Mouse (Mus musculus): ENCODE data around the gene Wfikkn1.

The Wfikkn1 gene

DNA sequence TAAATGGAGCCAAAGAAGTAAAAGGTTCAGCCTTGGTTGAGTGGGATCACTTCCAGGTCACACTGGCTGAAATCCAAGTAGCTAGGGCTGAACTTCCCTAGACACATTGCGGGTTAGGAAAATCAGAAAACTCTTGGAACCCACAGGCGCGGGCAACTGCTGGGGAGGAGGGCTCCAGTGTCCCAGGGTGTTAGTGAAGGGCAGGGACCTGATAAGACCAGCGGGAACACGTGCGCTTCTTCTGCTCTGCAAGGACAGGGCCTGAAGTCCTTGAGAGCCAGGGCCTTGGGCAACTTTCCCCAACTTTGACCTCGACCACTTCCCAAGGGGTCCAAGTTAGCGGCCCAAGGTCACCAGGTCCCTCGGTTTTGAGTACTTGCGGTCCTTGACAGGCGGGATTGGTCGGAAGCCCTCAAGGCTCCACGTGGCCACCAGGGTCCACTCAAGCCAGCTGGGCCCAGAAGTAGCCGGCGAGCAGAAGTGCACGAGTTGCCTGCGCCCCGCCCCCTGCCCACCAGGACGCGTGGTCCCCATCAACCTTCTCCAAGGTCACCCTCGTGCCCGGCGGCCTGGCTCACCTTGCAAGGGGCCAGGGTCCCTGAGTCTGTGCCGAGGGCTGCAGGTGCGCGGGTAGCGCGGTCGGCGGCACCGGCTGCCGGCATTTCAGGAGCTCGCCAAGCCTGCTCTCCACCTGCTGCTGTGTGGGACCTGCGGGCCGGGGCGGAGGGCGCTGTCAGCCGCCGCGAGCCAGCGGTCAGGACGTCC lies 12.6 kb downstream of the Wfikkn1 start:
- no peak for DNase-seq

DNA sequence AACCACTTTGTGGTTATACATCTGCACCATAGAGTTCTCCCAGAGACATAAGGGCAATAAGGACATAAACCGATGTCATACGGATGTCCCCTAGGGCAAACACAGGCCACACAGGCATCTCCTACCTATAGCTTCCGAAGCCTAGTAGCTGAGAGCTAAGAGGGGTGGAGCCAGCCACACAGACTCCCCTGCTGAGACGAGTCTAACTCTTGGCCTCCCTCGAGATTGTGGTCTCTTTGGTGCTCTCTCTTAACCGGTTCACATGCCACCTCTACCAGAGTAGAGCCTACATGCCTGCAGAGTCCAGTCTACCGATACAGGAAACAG lies 13.2 kb downstream of the Wfikkn1 start:
- peak; percentile 57 for DNase-seq

DNA sequence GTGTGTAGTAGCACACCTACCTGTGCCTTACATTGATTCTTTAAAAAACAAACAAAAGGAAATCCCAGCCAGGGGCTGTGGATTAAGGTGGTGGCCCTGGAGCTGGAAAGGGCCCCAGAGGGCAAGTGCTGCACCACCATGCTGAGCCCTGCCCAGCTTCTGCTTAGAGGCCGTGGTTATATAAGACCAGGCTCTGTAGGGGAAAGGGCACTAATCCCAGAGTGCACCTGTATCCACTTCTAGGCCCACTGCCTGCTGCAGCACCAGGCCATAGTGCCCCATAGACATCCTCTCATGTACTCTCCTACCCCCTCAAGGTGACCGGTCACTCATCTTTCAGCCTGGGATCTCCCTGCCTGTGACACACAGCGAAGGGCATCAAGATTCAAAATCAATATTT lies 14.5 kb downstream of the Wfikkn1 start:
- no peak for DNase-seq

DNA sequence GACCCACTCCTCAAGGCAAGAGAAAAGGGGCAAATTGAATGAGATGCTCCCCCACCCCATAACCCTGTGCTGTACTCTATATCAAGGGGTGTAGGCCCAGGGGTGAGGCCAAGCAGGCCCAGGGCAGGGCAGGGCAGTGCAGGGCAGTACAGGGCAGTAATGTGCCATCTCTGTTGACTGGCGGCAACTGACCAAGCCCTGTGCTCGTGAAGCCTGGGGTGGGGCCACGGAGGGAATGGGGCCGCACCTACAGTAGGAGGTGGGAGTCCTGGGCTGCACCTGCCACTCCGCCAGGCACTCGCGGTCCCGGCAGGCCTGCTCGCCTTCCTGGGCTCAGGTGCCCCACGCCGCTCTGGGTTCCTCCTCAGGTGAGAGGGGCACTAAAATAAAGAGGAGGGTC lies 15.4 kb downstream of the Wfikkn1 start:
- no peak for DNase-seq

DNA sequence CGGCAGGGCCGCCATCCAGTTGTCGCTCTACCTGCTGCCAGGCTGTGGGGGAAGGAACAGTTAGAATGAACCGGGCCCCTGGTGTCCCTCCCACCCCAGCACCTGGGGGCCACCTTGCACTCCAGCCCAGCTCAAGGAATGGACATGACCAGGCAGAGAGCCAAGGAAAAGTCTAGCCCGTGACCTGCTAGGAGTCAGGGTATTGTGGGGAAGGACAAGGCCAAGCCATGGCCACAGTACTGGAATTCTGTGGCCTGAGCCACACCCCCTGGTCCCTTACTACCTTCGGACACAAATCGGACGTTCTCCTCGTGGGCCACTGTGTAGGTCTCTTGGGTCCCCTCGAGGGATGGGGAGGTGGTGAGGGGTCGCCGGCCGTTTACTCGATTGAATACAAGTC lies 16.3 kb downstream of the Wfikkn1 start:
- no peak for DNase-seq

DNA sequence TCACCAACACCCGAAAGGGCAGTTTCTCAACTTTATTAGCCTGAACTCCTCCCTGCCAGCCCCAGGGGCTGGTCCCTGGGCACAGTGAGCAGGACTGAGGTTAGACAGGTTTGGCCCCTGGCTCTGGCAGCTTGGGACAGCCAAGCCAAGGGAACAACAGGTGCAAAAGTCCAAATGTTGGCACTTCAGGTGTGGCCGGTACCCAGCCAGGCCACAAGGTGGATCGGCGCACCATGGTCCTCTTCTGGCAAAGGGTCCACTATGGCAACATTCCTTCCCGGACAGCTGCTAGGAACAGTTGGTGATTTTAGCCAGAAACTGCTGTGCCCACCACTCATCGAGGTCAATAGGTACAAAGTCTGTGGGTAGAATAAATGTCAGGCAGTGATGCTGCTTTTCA lies 17.0 kb downstream of the Wfikkn1 start:
- DNase-seq = no peak

DNA sequence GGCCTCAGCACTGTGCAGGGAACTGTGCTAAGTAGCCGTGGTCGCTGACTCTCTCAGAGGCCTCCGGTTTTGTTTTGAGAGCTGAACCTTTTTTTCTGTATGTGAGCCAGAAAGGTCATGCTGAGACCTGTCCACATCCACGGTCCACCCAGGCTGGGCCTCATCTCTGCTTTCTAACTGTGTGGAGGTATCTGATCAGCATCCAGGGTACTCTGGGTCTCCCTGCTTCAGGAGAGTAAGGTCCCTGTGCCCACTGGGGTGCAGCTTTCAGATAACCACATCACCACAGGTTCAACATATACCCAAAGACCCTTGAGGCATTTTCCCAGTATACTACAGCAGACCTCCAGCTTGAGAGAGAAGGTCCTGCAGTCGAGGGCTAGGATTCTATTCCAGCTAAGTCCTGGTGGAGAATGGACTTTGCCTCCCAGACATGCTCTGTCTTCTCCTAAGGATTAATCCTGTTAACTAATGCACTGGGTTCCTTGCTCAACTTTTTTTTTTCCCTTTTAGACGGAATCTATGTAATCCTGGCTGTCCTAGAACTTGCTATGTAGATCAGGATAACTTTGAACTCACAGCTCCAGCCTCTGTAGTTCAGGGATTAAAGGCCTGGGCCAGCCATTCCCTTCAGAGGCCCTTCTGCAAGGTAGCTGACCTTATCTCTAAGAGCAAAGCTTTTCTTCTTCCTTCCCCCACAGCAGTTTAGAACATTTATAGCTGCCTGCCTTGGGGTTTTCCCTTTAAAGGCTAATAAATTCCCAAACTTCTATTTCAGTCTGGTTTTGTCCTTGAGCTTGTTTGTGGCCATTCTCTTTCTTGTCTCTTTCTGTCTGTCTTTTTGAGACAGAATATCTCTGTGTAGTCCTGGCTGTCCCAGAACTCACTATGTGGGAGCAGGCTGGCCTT lies 18.7 kb downstream of the Wfikkn1 start:
- no peak for DNase-seq

DNA sequence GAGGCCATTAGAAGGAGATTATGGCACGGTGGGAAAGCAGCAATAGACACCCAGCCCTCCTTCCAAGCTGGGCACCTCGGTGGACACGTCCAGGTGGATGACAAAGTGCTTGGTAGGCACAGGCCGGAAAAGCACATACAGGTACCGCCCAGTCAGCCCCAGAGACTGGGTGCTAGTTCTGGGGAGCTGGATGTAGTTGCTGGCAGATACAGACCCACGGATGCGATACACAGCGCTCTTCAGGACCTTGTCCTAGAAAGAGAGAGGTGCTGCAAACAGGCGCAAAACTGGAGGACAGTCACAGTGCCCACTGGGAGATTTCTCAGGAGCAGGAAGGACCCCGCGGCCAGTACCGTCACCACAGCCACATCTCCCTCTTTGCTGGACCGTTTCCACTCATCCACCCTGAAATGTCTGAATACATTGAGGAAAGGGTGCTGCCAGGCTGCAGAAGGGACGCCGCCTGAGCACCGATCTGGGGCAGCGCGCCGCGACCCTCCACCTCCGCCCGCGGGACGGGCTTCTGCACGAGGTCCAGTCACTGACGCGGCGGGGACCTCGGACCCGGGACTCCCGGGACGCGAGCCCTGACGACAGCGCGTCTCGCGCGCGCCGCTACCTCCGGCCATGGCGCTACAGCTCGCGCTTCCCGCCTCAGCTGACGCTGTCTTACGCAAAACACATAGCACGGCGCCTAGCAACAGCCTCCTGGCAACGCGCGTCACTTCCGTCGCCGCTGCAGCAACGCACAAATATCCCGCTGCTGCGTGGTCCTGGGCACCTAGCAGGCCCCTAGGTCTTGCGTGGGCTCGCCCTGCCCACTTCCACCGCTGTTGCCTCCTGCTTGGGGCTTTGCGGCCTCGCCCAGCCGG lies 19.6 kb downstream of the Wfikkn1 start, which contains the start of gene Wdr90:
Gene Wdr90 (minus strand): TSS at position 670 of the 872 bp plus-strand sequence.
- peak; percentile 91 for DNase-seq

DNA sequence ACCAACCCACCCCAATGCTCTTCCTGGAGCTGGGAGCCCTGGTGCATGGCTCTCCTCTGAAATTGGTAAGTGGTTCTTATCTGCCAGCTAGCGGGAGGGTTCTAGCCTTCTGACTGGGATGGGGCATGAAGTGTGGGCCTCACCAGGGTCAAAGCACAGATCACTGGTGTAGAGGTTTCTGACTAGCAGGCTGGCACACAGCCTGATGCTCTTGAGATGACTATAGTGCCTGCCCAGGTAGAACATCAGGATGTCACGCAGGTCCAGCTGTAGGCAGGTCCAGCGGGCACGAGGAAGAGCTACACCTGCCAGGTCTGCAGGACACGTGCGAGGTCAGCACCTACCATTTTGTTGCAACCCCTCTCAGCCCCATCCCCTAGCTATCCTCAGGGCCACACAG lies 20.4 kb downstream of the Wfikkn1 start:
- no peak for DNase-seq

DNA sequence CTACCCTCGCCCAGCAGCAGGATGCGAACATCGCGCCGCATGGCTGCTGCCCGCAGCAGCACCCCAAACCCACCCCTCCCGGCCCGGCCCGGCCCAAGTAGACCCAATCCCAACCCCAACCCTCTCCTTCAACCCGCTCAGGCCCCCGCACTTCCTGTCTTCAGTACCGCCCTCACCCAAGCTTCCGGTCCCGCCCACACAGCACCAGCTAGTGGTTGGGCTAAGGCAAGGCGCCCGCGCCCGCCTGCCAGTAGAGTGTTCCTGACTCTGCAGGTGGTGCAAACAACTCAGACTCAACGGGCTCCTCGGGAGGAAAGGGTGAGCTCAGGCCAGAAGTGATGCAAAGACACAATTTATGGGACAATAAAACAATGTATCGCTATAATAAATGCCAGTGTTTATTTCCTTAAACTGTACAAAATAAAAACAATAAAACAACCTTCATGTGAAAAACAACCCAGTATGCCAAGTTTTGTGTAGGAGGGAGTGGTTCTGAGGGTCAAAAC lies 36.2 kb downstream of the Wfikkn1 start, which contains the start of gene Rhot2:
Gene Rhot2 (minus strand): TSS at position 456 of the 506 bp plus-strand sequence.
- DNase-seq = peak; percentile 98

DNA sequence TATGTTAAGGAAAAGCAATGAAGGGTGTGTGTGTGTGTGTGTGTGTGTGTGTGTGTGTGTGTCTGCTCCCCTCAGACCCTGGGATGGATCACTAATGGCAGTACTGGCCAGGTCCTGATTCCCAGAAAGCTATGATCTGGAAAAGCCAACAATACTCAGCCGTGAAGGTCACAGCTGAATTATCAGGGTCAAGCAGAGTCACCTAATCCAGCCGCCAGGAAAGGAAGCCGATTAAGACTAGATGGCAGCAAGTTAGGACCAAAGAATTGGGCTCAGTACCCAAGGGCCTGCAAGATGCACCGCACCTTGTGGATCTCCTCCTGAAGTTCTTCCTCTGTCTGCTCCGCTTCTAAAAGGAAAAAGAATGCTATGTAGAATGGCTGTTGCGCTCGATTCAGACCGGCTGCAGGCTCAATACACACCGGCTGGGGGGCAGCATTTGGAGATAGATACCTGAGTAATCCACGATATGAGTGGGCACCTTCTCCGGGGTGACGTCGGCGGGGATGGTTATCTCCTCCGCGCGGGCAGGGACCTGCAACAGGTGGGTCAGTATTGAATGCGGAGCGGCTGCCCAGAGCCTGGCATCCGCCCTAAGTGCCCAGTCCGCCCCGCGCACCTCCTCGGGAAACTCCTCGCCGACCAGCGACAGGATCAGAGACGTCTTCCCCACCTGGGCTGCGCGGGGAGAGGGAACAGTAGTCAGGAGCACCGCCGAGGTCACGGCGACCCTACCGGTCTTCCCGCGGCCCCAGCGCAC lies 36.8 kb downstream of the Wfikkn1 start:
- DNase-seq = no peak

DNA sequence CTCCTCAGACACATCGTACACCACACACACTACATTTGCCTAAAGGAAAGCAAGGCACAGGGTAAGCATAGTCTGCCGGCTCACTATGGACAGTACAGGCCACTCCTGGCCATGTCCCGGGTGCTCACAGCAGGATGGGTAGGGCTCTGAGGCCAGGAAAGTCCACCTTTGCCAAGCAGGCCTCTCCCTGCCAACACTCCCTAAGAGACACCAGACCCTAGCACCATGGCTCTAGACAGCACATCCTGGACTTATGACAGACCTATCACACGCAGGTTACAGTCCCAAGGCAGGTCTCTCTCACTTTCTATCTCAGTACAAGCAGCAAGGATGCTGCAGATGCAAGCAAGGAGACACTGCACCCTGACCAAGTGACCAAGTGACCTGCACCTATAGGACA lies 37.5 kb downstream of the Wfikkn1 start:
- DNase-seq = no peak

DNA sequence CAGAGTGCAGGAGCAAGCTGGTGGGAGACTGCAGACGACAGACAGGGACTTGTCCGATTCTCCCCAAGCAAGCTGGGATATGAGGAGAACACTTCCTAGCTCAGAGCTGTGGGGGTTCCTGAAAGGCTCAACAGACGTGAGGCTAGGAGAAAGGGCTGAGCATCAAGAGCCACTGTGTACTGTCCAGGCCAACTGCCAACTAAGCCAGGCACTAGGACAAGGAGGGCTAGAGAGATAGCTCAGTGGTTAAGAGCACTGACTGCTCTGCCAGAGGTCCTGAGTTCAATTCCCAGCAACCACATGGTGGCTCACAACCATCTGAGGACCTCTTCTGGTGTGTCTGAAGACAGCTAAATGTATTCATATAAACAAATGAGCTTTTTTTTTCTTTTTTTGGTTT lies 38.1 kb downstream of the Wfikkn1 start:
- no peak for DNase-seq

DNA sequence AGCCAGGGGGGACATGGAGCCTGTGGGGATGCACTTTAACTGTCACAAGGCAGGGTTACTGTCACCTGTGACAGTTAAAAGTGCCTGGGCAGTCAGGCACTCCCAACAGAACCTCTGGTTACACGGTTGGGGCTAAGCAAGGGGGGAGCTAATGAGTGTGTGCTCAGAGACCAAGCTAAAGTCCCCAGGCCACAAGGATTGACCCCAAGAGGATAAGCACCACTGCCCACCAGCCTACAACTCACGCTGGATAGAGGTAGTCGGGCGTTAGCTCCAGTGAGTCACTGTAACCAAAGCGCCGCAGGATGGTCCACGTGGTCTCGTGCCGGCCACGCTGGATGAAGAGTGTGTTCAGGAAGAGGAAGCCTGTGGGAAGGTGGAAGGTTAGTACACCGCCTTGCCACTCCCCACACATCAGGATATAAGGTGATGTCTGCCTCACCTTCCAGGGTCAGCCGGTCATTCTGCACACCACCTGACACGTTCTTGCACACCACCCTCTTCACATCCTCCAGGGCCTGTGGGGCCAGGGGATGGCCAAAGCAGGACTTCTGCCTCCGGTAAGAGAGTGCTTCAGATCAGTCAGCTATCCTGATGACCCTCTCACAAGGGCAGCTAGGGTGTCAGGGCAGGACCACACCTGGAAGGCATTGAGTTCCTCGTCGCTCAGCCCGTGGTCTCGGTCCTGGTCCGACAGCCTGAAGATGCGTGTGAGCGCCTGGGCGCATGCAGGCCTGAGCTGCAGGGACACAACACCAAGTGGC lies 39.4 kb downstream of the Wfikkn1 start, which contains the start of gene Gm20683:
Gene Gm20683 (minus strand): TSS at position 647 of the 764 bp plus-strand sequence.
- no peak for DNase-seq

DNA sequence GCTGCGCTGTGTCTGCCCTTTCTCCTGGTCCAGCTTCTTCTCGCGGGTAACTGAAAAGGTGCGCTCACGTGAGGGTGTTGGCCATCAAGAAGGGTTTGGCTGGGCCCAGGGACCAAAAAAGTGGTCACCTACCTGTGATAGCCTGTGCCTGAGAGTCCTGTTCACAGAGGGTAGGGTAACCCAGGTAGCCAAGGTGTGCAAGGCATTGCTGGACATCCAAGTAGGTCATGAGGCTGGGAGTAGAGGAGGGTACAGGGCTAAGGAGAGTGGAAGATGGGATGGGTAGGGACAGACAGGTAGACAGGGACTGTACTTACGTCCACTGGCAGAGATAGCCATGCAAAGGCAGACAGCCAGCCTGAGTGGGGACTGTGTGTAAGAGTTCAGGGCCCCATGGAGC lies 40.1 kb downstream of the Wfikkn1 start:
- DNase-seq = no peak

DNA sequence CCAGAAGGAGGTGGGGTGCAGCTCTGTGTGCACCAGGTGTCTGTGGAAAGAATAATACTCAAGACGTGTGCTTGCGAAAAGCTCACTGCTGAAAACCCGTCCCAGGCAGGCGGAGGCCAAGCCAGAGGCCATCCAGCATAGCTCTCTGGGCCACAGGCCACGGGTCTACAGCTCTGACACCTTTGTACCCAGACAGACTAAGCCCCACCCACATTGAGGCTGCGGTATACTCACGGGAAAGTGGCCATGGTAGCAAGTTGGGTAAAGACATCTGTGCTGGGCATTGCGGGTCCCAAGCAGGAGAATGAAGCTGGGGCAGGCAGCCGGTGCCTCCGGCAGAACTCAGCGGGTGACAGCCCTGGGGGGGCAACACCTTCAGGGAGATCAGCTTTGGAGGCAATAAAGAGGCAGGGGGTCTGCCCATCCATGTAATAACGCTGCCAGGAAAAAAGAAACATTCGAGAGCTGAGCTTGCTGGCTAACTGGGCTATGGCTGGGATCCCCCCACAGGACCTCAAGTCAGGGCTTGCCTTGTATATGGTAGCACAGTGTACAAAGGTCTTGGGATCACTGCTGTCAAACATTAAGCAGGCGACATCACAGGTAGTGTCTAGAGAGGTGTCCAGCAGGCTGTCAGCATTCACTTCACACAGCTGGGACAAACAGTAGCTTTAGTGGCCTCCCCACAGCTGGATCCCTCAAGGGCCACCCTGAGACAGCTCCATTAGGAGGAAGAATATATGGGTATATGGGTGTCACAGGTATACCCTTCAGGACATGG lies 41.0 kb downstream of the Wfikkn1 start:
- no peak for DNase-seq

DNA sequence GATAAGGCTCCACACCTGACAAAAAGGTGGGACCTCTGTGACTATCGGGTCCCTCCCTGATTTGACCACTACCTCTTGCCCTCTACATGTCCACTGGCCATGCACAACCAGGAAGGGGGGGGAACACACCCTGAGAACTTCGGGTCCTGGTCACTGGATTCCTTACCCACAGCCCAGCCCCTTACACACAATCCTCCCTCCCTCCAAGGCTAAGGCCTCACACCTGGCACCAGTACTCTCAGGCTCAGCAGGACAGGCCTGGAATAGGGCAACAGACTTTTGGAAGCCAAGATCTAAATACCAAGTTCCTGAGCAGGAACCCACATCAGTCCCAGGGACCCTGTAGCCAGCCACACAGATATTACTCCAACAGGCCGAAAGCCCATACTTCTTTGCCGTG lies 41.8 kb downstream of the Wfikkn1 start:
- no peak for DNase-seq

DNA sequence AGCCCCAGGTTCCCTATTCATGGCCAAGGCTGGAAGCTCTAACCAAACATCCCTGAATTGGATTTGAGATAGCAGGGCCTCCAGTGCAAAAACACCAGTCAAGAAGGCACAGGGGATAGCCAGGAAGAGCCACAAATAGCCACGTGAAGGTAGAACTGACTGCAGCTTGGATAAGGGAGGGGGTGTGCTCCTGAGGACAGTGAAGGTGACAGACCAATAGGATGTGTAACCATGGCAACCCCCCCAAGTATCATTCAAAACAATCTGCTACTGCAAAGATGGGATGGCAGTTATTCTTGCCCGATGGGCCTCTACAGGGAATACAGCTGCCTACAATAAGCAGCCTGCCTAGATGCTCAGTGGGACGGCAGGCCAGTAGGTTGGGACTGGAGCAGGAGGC lies 43.1 kb downstream of the Wfikkn1 start:
- DNase-seq = no peak

DNA sequence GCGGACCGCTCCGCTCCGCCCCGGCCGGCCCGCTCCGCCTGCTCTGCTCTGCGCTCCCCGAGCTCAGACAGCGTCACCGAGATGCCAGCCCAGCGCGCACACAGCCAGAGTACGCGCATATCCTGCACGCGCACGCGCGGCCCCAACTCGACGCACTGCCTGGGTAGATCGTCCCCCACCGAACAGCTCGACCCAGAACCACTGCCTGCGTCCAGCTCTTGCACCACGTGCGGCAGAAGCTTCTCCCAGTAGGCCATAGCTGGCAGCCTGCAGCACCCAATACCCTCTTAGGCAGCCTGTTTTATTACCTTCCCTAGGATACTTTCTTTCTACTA lies 43.6 kb downstream of the Wfikkn1 start, which contains the start of gene Rhbdl1:
Gene Rhbdl1 (minus strand): TSS at position 220 of the 335 bp plus-strand sequence.
- DNase-seq = peak; percentile 63

DNA sequence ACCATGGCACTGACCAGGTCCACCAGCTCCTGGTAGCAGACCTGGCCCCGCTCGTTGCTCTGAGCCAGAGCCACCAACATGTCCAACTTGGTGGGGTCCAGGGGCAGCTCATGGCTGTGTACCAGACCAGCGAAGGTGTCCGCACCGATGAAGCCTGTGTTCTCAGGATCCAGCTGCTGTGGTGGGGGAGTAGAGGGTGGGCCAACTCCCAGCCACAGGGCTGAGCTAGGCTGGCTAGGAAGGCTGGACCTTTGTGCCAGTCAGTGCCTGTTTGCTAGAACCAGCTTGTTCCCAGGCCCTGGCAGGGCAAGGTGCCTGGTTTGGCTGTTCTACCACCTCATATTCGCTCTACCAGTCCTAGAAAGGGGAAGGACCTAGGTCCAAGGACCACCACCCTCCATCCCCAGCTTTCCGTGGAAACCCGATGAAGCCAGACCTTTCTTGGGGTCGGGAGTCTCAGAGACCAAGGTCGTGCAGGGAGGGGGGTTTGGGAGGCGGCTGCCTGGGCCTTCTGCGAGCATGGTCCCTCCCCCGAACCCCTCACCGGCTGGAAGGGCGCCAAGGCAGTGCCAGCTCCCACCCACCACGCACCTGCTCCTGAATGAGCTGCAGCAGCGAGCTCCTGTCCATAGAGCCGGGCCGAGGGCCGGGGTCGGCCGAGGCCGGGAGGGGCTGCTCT lies 44.1 kb downstream of the Wfikkn1 start:
- no peak for DNase-seq

All from thymus, postnatal 14 days (tissue).